Mouse (Mus musculus): ENCODE results near the gene Gm20388.

GRCm38 (mm10) chr8:124078969-124079368 is 4168.3 kb downstream of the Gm20388 start:
- no peak for TF ChIP-seq CTCF (IDR thresholded peaks at IDR 0.05; ENCODE audit: control insufficient read depth, insufficient read depth, low read length)
- no peak for TF ChIP-seq POLR2A (IDR thresholded peaks at IDR 0.05; ENCODE audit: borderline replicate concordance, control insufficient read depth, low read depth, low read length)

All from bone marrow, adult 2 months (tissue).